Mouse (Mus musculus) adrenal gland, postnatal 4 days (tissue): ENCODE results near the gene Telo2. TPM values are rescaled to one million over a fixed set of nuclear protein-coding genes. Genes with fewer than 3 reads are reported as not detected.

Experiments
- DNase-seq, 2 experiments: peaks; one replicate each; pipeline ENCODE4 v3.0.0; 2021 to 2022; ENCODE audit warnings: low spot score in 2 of 2, mixed read lengths in 2 of 2
- total RNA-seq, 2 experiments: library from RNA; stranded (reverse); gene quantifications; 2 replicates each; pipeline ENCODE4 v1.2.3; 2021

Telo2 gene
- total RNA-seq, 2 experiments from 2014 or later, result 30.3 to 35.1 TPM

DNA sequence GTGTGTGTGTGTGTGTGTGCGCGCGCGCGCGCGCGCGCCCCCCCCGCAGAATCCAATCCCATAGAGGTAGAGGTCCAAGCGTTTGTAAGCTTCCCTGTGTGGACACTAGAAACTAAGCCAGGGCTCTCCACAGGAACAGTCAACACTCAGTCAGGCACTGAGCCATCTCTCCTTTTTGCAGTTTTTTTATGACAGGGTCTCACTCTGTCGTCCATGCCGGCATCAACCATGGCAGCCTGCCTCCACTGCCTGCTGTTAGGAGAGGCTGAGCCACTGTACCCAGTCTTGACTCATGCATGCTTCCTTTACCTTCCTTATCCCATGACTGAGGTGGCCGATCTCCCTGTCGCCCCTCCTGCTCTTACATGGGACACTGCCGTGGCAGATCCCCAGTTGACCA is 8.0 kb downstream of the Telo2 start:
- no peak for DNase-seq

DNA sequence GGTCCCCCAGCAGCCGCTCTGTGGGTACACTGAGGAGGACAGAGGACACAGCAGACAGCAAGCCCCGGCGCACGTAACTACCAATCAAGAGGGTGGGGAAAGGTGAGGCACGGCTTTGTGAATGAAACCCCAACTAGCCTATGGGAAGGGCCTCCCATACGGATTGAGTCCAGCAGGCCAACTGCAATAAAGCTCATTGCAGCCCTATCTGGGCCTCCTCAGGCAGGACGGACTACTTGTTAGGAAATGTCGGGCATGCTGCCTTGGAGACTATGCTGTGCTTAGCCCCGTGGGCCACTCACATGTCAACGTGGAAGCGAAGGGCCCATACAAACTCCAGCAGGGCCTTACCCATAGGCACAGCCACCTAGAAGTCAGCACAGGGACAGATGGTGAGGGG is 14.4 kb downstream of the Telo2 start:
- DNase-seq, result no peak

DNA sequence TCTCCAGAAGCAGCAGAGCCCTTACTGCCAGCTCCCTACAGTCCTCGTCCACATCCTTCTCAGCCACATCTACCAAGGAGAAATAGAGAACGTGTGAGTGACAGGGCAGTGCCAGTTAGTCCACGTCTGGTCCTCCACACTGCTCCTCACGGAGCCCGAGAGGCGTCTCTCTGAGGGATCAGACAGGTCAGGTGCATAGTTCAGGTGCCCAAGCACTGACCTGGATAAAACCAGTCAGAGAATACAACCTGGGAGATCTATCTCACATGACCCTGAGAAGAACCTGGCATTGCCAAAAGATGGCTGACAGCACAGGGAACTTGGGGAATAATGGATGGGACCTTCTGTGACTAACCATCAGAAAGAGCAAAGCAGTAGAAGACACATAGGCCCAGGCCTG is 15.7 kb downstream of the Telo2 start:
- DNase-seq, result no peak

DNA sequence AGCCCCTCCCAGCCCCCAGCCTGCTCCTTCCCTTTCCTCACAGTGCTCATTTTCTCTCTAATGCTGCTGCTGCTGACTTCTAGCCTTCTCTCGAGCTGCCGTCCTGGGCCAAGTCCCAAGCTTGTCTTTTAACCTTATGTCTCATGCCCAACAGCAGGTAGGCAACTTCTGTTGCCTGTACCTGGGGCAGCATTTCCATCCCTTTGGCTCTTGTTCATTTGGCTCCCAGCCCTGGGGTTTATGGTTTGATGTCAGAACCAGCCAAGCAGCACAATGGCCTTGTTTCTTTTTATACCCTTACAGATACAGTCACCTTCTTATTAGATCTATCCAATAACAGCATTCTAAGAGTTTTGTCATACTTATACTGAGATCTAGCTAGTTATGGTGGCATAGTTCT is 19.5 kb downstream of the Telo2 start:
- no peak for DNase-seq

DNA sequence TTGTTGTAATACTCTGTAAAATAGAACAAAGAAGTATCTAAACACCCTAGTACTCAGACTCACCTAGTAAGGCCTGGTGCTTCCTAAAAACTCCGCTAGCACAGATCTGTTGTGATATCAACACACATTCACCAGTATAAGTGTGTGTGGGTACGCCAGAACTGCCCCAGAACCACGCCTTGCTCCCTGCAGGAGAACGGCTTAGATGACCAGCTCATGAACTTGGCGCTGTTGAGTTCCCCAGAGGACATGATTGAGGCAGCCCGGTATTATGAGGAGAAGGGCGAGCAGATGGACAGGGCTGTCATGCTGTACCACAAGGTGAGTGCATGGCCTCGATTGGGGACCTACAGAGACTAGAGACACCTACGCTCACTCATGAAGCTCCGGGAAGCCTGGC is 25.3 kb downstream of the Telo2 start:
- DNase-seq, result no peak

DNA sequence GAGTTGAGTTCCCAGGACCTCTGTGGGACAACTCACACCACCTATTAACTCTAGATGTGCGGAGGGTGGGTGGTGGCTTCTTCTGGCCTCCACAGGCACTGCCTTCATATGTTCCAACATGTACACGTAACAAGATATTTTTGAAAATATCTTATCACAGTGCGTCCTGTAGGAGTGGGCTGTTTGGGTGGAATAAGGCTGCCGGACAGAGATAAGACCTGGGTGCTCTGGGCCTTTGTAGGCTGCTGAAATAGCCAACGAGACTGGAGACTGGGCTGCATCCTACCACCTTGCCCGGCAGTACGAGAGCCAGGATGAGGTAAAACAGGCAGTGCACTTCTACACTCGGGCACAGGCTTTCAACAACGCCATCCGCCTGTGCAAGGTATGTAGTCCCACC is 26.6 kb downstream of the Telo2 start:
- DNase-seq, result no peak

DNA sequence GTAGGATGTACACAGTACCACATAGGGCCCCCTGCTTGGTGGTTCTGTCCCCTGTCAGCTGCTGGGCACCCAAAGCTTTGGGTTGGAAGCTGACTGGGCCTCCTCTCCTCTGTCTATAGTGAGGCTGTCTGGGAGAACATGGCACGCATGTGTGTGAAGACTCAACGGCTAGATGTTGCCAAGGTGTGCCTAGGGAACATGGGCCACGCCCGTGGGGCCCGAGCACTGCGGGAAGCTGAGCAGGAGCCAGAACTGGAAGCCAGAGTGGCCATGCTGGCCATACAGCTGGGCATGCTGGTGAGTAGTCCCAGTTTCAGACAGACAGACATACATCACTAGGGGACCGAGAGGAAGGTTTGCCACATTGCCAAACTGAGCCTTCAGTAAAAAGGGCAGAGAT is 29.0 kb downstream of the Telo2 start:
- no peak for DNase-seq

DNA sequence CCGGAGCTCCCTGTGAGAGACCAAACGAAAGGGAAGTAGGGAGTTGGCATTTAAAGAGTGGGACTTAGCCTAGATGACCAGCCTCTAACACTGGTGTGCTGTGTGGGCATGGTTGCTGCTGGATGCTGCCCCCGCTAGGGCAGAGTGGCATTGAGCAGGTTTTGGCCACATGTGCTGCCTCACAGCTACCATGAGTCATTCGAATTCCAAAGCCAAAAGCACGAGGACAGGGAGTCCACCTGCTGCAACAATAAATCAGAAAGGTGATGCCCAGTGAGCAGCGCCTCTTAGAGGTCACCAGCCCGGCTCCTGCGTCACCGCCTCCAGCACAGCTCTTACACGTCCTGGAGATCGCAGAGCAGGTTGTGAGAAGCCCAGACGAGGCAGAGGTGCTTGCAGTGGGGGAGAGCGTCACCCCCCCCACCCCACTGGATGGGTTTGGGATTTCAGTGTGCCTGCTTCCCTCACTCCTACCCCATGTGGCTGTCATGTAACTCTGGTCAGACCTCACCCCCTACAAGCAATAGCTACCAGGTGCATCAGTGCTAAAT is 30.9 kb downstream of the Telo2 start:
- no peak for DNase-seq

DNA sequence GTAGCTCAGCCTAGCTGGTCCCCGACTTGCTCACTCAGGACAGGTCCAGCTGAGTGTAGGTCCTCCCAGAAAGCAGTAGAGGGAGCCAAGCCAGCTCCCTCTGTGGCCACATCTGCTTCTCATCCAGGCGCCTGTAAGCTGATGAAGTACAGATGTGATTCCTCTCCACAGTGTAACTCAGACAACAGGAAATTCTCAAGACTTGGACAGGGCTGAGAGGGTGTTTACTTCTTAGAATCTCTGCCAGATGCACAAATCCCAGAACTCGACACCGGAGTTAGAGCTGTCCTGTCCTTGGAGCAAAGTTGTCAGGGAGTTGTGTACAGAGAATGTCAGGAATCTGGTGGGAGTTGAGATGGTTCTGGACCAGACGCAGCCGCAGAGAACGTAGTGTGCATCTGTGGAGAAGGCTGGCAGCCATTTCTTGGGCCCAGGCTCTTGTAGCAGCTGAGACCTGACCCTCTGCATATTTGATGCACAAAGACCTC is 32.3 kb downstream of the Telo2 start, which contains the start of gene Tmem204:
TSS of gene Tmem204 (minus strand) at position 148 of the 488 bp plus-strand sequence.
- DNase-seq, result no peak

DNA sequence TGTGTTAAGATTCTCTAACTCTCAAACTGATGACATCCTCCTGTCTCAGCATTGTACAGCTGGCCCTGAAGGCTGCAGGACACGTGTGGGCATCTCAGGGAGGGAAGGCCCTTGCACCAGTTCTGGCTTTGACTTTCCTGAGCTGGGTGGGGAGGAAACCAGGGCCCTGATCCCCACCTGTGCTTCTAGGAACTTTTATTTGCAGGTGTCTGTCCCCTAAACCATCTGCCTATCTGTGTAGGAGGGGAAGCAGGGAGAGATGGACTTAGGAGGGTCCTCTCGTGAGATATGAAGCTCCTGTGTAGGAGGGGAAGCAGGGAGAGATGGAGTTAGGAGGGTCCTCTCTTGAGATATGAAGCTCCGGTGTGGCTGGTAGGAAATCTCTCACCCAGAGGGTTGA is 32.9 kb downstream of the Telo2 start:
- no peak for DNase-seq

DNA sequence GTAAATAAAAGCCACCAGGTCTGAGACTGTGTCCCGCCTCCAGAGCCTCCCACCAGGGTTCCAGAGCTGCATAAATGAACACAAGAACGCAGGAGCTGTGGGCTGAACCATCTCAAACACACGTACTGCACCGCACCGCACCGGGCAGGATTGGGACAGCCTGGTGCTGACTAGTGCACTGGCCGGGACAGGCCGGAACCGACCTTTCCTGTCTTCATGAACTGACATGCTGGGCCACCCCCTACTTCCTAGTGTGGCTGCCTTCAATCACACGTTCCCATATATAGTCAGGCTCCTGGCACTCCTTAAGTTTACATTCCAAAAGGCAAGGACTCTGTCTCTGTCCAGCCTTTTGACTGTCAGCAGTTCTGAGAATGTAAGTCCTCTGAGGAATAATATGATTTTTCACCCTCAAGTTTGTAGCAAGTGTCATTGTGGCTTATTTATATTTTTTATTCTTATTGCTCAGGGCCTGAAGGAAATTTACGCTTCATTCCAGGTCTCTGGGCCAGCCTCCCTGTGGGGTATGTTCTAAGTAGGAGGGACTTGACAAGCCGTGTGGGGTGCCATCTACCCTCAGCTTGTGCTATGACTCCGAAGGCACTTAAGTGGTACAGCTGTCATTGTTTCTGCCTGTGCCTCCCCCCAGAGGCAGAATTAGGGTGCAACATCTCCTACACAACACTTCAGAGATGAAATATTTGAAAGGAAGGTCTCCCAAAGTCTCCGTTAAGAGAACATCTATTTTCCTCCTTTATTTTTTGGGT is 33.5 kb downstream of the Telo2 start:
- no peak for DNase-seq

DNA sequence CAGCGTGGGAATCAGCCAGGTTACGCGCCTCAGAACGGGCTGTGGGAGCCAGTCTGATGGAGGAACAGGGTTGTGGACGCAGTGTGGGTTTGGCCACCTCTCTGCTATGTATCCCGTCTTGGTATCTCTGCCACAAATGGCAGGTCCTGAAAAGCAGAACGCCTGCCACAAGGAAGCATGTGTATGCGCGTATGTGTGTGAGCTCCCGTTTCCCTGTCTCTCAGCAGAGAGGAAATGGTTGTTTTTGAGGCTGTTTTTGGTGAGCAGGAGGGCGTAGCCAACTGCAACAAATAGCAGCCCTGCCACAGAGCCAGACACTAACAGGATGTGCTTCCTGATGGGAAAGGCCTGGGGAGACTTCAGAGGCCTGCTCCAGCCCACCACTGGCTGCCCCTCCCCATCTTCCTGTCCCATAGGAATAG is 34.8 kb downstream of the Telo2 start:
- no peak for DNase-seq

DNA sequence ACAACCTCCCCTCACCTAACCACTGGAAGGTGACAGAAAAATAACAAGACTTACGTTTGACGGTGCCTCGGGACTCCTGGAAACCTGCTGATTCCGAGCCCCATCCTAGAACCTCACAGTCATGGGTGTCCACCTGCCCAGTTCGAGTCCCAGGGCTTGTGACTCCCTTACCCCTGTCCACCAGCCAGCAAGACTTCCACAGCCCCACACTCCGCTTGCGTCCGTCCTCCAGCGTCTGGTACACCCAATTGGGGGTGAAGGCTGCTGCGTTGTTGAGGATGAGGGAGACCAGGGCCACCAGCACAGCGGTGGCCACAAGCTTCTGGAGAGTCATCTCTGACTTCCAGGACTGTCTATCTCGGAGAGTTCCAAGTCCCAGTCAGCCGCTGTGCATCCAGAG is 35.6 kb downstream of the Telo2 start:
- DNase-seq, result no peak

DNA sequence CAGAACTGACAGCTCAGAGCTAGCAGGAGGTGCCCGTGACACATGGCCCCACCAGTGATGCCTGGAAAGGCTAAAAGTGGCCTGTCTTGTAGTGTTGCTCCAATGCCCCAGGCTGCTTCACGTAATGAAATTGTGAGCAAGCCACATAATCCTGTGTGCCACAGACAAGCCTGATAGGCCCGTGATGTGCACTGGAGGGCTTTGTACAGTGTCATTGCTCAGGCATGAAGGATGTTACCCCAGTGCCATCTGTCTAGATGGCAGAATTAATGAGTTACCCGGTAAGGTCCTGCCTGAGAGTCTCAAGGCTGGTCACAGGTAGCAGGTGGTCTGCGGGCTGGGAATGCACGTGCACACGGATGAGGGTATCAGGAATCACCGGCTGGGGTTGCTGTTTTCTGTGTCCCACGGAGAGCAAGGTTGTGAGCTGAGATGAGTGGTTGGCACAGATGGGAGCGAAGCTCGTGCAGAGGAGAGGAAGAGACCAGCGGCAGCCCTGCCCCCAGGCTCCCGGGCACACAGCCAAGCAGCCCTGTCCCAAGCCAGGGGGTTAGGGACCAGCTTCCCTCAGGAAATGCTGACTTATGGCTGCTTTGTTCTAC is 37.9 kb downstream of the Telo2 start:
- peak; percentile 31 to 44 for DNase-seq

DNA sequence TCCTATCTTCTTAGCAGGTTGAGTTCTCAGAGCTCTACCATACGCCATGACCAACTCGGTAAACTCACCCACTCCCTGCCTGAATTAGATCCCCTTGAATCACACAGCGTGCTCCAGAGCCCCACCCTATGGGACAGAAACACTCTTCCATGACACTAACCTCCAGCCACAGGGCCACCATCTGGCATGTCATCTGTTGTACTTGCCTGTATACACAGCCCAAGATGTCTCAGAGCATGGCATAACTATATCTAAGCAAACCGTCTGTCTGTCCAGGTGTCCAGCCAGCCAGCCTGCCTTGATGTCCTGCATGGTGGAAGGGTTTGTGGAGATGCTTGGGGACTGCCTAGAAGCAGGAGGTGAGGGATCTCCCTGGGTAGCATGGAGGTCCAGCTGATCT is 38.9 kb downstream of the Telo2 start:
- DNase-seq, result no peak

DNA sequence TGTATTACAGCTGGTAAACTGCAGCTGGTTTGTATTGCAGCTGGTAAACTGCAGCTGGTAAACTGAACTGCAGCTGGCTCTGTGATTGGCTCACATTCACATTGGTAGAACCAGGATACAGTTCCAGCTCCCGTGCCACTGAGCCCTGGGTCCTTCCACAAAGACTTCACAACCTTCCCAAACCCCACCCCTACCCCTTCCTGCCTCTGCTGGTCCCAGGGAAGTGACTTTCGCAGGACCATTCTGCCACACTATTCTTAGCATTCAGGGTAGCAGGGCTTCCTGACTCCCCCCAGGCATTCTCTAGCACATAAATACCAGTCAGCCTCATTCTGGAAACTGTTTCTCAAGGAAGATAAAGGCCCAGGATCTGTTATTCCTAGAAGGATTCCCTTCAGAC is 47.1 kb downstream of the Telo2 start:
- DNase-seq, result no peak

DNA sequence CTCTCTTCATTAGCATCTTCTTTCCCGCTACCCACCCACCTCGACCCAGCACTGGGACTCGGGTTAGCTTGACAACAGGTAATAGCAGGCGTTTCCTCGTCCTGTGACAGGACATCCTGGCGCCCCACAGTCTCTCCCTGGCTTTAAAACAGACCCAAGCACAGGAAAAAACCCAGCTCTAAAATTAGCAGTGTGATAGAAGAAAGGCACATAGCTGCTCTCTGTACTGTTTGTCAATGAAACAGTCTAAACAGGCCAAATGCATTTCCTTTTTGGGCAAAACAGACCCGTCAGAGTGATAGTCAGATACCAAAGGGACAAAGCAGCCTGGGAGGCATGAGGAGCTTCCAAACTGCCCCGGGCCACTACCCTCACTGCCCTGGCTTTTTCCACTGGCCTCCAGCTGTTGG is 48.3 kb downstream of the Telo2 start:
- DNase-seq, result no peak

DNA sequence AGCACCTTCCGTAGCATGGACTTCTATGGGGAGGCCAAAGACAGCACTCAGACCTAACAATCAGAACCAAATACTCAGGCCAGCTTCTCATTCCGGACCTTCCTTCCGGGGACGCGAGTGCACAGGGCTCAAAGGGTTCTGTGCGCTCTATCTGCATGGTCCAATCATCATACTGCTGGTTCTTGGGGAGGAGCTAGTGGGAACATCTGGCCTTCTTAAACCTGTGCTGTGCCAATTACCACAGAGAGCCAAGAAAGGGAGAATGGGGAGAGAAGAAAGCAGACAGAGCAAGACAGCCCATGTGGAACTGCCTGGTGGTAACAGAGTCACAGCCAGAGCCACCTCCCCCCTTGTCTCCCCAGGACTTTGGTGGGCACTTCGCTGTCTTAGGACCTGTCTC is 49.2 kb downstream of the Telo2 start:
- no peak for DNase-seq

DNA sequence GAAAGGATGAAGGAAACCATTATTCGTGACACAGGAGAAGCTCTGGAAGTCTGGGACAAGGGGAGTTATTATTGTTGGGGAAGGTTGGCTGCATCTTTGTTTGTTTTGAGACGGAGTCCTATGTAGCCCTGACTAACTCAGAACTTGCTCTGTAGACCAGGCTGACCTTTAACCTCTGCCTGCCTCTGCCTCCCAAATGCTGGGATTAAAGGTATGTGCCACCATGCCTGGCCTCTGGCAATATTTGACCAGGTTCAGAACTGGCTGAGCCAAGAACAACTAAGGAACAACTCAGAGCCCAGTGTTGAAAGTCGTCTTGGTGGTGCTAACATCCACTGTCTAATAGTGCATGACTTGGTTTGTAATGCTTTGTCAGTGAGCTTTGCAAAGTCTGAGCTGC is 50.6 kb downstream of the Telo2 start:
- DNase-seq, result no peak

DNA sequence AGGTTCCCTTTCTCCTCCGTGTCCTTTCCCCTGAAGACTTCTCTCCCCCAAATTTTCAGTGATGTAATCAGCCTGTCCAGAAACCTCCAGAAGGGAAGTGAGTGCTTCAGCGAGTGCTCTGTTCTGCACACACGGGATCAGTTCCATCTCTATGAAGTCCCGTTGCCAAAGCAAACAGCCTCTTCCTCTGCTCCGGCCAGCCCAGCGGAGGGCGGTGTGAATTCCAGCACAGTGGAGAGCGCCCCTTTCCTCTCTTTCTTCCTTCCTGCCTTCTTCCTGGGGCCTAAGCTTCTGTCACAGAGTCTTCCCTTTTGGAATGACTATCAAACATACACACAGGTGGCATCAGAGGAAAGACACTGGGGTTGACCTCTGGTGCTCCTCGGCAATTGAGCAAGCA is 51.4 kb downstream of the Telo2 start:
- DNase-seq, result no peak

DNA sequence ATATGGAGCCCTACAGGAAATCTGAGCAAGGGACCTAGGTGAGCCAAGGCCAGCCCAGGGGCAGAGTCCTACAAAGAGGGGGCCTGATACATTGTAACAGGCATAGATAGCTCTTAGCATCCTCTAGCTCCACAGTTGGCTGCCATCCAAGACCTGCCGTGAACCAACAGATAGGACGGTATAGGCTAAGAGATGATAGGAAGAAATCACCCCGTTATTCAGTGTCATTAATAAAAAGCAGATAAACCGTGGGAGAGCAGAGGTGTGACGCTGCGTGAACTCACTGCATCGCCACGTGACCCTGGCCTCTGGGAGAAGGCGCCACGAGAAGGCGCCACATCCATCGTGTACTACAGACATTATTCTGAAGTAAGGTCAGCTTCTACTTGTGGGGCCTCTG is 51.9 kb downstream of the Telo2 start:
- no peak for DNase-seq

DNA sequence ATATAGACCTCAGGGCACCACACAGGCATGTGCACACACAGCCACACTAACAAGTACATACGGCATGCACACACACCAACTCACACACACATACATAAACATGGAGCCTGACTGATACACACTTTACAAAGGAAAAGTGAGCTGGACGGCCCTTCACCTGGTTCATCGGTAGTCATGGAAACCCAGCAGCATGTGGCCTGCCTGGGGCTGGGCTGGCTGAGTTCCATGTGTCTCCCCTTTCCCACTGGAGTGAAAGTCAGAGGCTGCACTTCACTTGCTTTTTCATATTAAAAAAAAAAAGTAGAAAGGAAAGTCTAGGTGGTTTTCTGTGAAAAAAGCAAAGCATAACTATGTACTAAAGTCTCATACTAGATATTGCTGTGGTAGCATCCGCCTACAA is 52.5 kb downstream of the Telo2 start:
- DNase-seq, result no peak

DNA sequence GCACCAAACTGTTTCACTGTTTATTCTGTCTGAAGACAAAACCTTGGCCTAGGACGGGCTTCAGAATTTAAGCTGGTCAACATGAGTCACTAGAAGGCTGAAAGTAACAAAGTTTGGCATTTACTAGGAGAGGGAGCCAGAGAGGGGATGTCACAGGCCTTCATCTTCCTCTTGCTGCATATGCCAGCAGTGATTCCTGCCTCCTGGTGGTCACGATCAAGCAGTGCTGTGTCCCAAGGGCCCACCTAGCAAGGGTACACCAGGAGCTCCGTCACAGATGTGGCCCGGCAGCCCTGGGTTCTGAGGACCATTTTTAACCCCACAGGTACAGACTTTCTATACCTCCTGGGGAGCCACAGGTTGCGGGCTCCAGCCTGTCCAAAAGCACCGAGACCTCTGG is 58.7 kb downstream of the Telo2 start:
- no peak for DNase-seq
